Mouse (Mus musculus) kidney, embryonic 15.5 days (tissue): Measurements from ENCODE around the gene Psmd3. TPM values are rescaled to one million over a fixed set of nuclear protein-coding genes. Genes with fewer than 3 reads are reported as not detected.
"Not testable (repeated sequence)": the region's sequence is repeated elsewhere in the genome, so short reads cannot be mapped to it uniquely, and the experiment has no call there.

Experiments
- ATAC-seq: fragments of 200-750 bp; cut with Nextera tagmentation; replicated peaks from 2 replicates; pipeline ENCODE4 v1.8.0; 2017; ENCODE audit warnings: moderate TSS enrichment; ENCODE audit not compliant: low FRiP score
- H3K27ac ChIP-seq: fragments of 300-500 bp; sonication (generic); 2 replicates; pipeline ENCODE4 v1.5.1; 2015; ENCODE audit warnings: mild to moderate bottlenecking, inconsistent platforms
- H3K27me3 ChIP-seq: fragments of 300-500 bp; sonication (generic); 2 replicates; pipeline ENCODE4 v1.6.1; 2015; ENCODE audit warnings: inconsistent platforms
- H3K36me3 ChIP-seq: fragments of 300-500 bp; sonication (generic); 2 replicates; pipeline ENCODE4 v1.6.1; 2015; ENCODE audit warnings: inconsistent platforms
- H3K4me1 ChIP-seq: fragments of 300-500 bp; sonication (generic); 2 replicates; pipeline ENCODE4 v1.6.1; 2015; ENCODE audit warnings: inconsistent platforms
- H3K4me2 ChIP-seq: fragments of 300-500 bp; sonication (generic); 2 replicates; pipeline ENCODE4 v1.6.1; 2015; ENCODE audit warnings: moderate library complexity, mild to moderate bottlenecking, inconsistent platforms
- H3K4me3 ChIP-seq: fragments of 300-500 bp; sonication (generic); replicated peaks from 2 replicates; pipeline ENCODE4 v1.5.1; 2015; ENCODE audit warnings: mild to moderate bottlenecking, inconsistent platforms
- H3K9ac ChIP-seq: fragments of 300-500 bp; sonication (generic); 2 replicates; pipeline ENCODE4 v1.6.1; 2015; ENCODE audit warnings: mild to moderate bottlenecking, inconsistent platforms
- H3K9me3 ChIP-seq: fragments of 300-500 bp; sonication (generic); replicated peaks from 2 replicates; pipeline ENCODE4 v1.6.1; 2016; ENCODE audit warnings: inconsistent platforms
- WGBS: fragments of 180-500 bp; shearing (Covaris S2); methylation state at CpG from one replicate; pipeline ENCODE4 v1.1.7; 2015; ENCODE audit warnings: mixed read lengths; 5-methylcytosine and 5-hydroxymethylcytosine counted together
- polyA plus RNA-seq: library from polyadenylated mRNA; unstranded; fragments of >200 nt; fragmentation: Nextera tagmentation; extraction: Ambion mirVana; gene quantifications from 2 replicates; pipeline ENCODE4 v1.2.1, GENCODE M21; 2015

Psmd3 gene
- 262 and 280 TPM in 2 replicates for polyA plus RNA-seq

- Histone ChIP-seq H3K9me3 (no peaks in the 10 kb centered on the region), H3K27me3 (no peaks in the 10 kb centered on the region), H3K4me1 (peaks cover 20% of the 10 kb centered on the region), H3K4me3 (peak within 1 kb of the TSS; percentile 99), H3K9ac (peak within 1 kb of the TSS; percentile 100), H3K36me3 (peaks cover 29% of the 10 kb centered on the region), H3K4me2 (peak within 1 kb of the TSS; percentile 69), H3K27ac (peak within 1 kb of the TSS; percentile 81)
- WGBS, result 4% methylated on average over 45 of the region's 45 CpGs
- peak; percentile 92 for ATAC-seq
Measured at GRCm38 (mm10) chr11:98681786-98682745, at the start of gene Psmd3. Psmd3 (plus strand) TSS chr11:98682554.

GRCm38 (mm10) chr11:98635312-98635970 lies 46.9 kb upstream of the Psmd3 start:
- H3K4me1 ChIP-seq, ATAC-seq, H3K9ac ChIP-seq, H3K27ac ChIP-seq, H3K4me3 ChIP-seq, H3K9me3 ChIP-seq, H3K4me2 ChIP-seq, H3K36me3 ChIP-seq: not testable (repeated sequence)
- 38% methylated on average over 10 of the region's 10 CpGs for WGBS
- peaks cover 13% of the 10 kb centered on the region for H3K27me3 ChIP-seq

GRCm38 (mm10) chr11:98637501-98637900 lies 44.9 kb upstream of the Psmd3 start:
- Histone ChIP-seq H3K9ac (no peak overlapping the region), H3K9me3 (no peaks in the 10 kb centered on the region), H3K36me3 (no peaks in the 10 kb centered on the region), H3K27ac (no peak overlapping the region), H3K4me3 (no peak overlapping the region), H3K27me3 (peaks cover 8% of the 10 kb centered on the region), H3K4me1 (no peaks in the 10 kb centered on the region), H3K4me2 (no peak overlapping the region)
- no peak for ATAC-seq
- 68% methylated on average over 1 of the region's 1 CpGs for WGBS

GRCm38 (mm10) chr11:98640091-98640490 lies 42.3 kb upstream of the Psmd3 start:
- H3K36me3 ChIP-seq, result no peaks in the 10 kb centered on the region
- no peaks in the 10 kb centered on the region for H3K27me3 ChIP-seq
- H3K9me3 ChIP-seq, result no peaks in the 10 kb centered on the region
- no peak overlapping the region for H3K9ac ChIP-seq
- H3K4me1 ChIP-seq, result no peaks in the 10 kb centered on the region
- WGBS, result 67% methylated on average over 5 of the region's 5 CpGs
- no peak overlapping the region for H3K4me2 ChIP-seq
- no peak overlapping the region for H3K27ac ChIP-seq
- no peak overlapping the region for H3K4me3 ChIP-seq
- ATAC-seq, result no peak

- 0 out of 2 replicates have a peak, but pooled peaks cover 2% of the 10 kb centered on the region for H3K4me1 ChIP-seq
- no peak overlapping the region for H3K4me3 ChIP-seq
- peaks cover 23% of the 10 kb centered on the region for H3K27me3 ChIP-seq
- no peak overlapping the region for H3K27ac ChIP-seq
- no peaks in the 10 kb centered on the region for H3K36me3 ChIP-seq
- 81% methylated on average over 3 of the region's 3 CpGs for WGBS
- H3K9ac ChIP-seq, result no peak overlapping the region
- no peak overlapping the region for H3K4me2 ChIP-seq
- ATAC-seq, result no peak
- H3K9me3 ChIP-seq, result no peaks in the 10 kb centered on the region
Measured at GRCm38 (mm10) chr11:98644757-98645156, 37.6 kb upstream of the Psmd3 start.

- Histone ChIP-seq H3K36me3 (no peaks in the 10 kb centered on the region), H3K4me3 (no peak overlapping the region), H3K27ac (no peak overlapping the region), H3K4me2 (no peak overlapping the region), H3K27me3 (peaks cover 27% of the 10 kb centered on the region), H3K9ac (no peak overlapping the region), H3K4me1 (0 out of 2 replicates have a peak, but pooled peaks cover 2% of the 10 kb centered on the region), H3K9me3 (no peaks in the 10 kb centered on the region)
- no peak for ATAC-seq
- 64% methylated on average over 2 of the region's 2 CpGs for WGBS
Measured at GRCm38 (mm10) chr11:98645946-98646345, 36.4 kb upstream of the Psmd3 start.

- Histone ChIP-seq H3K4me2 (no peak within 1 kb of the TSS), H3K9ac (no peak within 1 kb of the TSS), H3K4me3 (no peak within 1 kb of the TSS), H3K27ac (no peak within 1 kb of the TSS), H3K9me3 (no peaks in the 10 kb centered on the region), H3K36me3 (no peaks in the 10 kb centered on the region), H3K27me3 (peaks cover 27% of the 10 kb centered on the region), H3K4me1 (0 out of 2 replicates have a peak, but pooled peaks cover 2% of the 10 kb centered on the region)
- WGBS, result 65% methylated on average over 2 of the region's 2 CpGs
- ATAC-seq, result no peak
Measured at GRCm38 (mm10) chr11:98646459-98646858, 35.9 kb upstream of the Psmd3 start, which contains the start of gene Gsdma2. Gsdma2 (plus strand) TSS chr11:98646759.

- H3K27me3 ChIP-seq, result peaks cover 14% of the 10 kb centered on the region; the same call in 1 of the 2 replicates
- not testable (repeated sequence) for H3K4me2 ChIP-seq, H3K9me3 ChIP-seq, H3K4me3 ChIP-seq, H3K27ac ChIP-seq, H3K4me1 ChIP-seq, H3K9ac ChIP-seq, H3K36me3 ChIP-seq, ATAC-seq
- 17% methylated on average over 7 of the region's 7 CpGs for WGBS
Measured at GRCm38 (mm10) chr11:98655076-98655475, 27.3 kb upstream of the Psmd3 start.

GRCm38 (mm10) chr11:98660517-98660916 lies 21.8 kb upstream of the Psmd3 start:
- WGBS, result 9% methylated on average over 6 of the region's 6 CpGs
- 0 out of 2 replicates have a peak, but pooled peaks cover 7% of the 10 kb centered on the region for H3K27me3 ChIP-seq
- no peak overlapping the region for H3K9ac ChIP-seq
- ATAC-seq, result no peak; the same call in 1 of the 2 replicates
- H3K4me2 ChIP-seq, result peak overlapping the region; percentile 33
- peaks cover 6% of the 10 kb centered on the region for H3K4me1 ChIP-seq
- no peaks in the 10 kb centered on the region for H3K9me3 ChIP-seq
- no peak overlapping the region for H3K27ac ChIP-seq
- no peaks in the 10 kb centered on the region for H3K36me3 ChIP-seq
- no peak overlapping the region for H3K4me3 ChIP-seq

- Histone ChIP-seq H3K36me3 (no peaks in the 10 kb centered on the region), H3K27me3 (peaks cover 26% of the 10 kb centered on the region), H3K9me3 (no peaks in the 10 kb centered on the region), H3K4me2 (no peak within 1 kb of the TSS), H3K4me1 (peaks cover 6% of the 10 kb centered on the region), H3K4me3 (no peak within 1 kb of the TSS), H3K9ac (no peak within 1 kb of the TSS), H3K27ac (no peak within 1 kb of the TSS)
- ATAC-seq, result no peak
- 27% methylated on average over 4 of the region's 4 CpGs for WGBS
Measured at GRCm38 (mm10) chr11:98664091-98664490, 18.3 kb upstream of the Psmd3 start, which contains the start of gene Gsdma. Gsdma (plus strand) TSS chr11:98664351.

- Histone ChIP-seq H3K9ac (no peak overlapping the region), H3K4me3 (no peak overlapping the region), H3K4me2 (no peak overlapping the region), H3K4me1 (0 out of 2 replicates have a peak, but pooled peaks cover 2% of the 10 kb centered on the region), H3K36me3 (no peaks in the 10 kb centered on the region), H3K27ac (no peak overlapping the region), H3K9me3 (no peaks in the 10 kb centered on the region), H3K27me3 (peaks cover 43% of the 10 kb centered on the region)
- WGBS, result 58% methylated on average over 2 of the region's 2 CpGs
- ATAC-seq, result no peak
Measured at GRCm38 (mm10) chr11:98668984-98669383, 13.4 kb upstream of the Psmd3 start.

GRCm38 (mm10) chr11:98671284-98671815 lies 11.0 kb upstream of the Psmd3 start:
- H3K9ac ChIP-seq, result no peak overlapping the region
- WGBS, result 74% methylated on average over 3 of the region's 3 CpGs
- no peak overlapping the region for H3K27ac ChIP-seq
- no peak overlapping the region for H3K4me3 ChIP-seq
- no peak for ATAC-seq
- H3K4me1 ChIP-seq, result peaks cover 10% of the 10 kb centered on the region
- no peaks in the 10 kb centered on the region for H3K9me3 ChIP-seq
- peaks cover 40% of the 10 kb centered on the region for H3K27me3 ChIP-seq
- H3K4me2 ChIP-seq, result no peak overlapping the region
- H3K36me3 ChIP-seq, result no peaks in the 10 kb centered on the region
